Mouse (Mus musculus): ENCODE measurements around the gene Ggta1.

The Ggta1 gene

GRCm38 (mm10) chr2:35411640-35412190 is 51.3 kb downstream of the Ggta1 start:
- ChIA-PET CTCF (interaction anchor here in 3 of 4 experiments (0.6 to 1.3 kb wide), 2 partner anchors 14 kb away, joined by 3 to 6 read pairs (median 4); partner anchors contain the start of gene 4930402F06Rik (in 2 of the 3)), POLR2A (interaction anchor here in 2 of 4 experiments (0.6 to 1.9 kb wide), 4 partner anchors 10 to 501 kb away, joined by 3 to 8 read pairs (median 4); partner anchors contain the start of gene Ggta1 (in 1 of the 2))

GRCm38 (mm10) chr2:35409466-35409865 is 53.6 kb downstream of the Ggta1 start:
- POLR2A ChIA-PET: interaction anchor here in 1 of 4 experiments (1.8 kb wide), 1 partner anchor 10 kb away, joined by 5 read pairs; no protein-coding TSS in a partner anchor
- CTCF ChIA-PET: interaction anchor here in 1 of 4 experiments (1.7 kb wide), 1 partner anchor 12 kb away, joined by 12 read pairs; the partner anchor contains the start of gene 4930402F06Rik

- ChIA-PET CTCF (interaction anchor here in 2 of 4 experiments (0.5 to 1.7 kb wide), 2 partner anchors 11 to 318 kb away, joined by 3 to 12 read pairs; partner anchors contain the start of gene 4930402F06Rik (in 1 of the 2)), POLR2A (interaction anchor here in 2 of 4 experiments (0.9 to 1.8 kb wide), 4 partner anchors 8 to 17 kb away, joined by 3 to 5 read pairs (median 4); partner anchors contain the start of gene 4930402F06Rik (in 1 of the 2))
These were observed 54.5 kb downstream of the Ggta1 start for GRCm38 (mm10) chr2:35408409-35409110.

- POLR2A ChIA-PET: interaction anchor here in 2 of 4 experiments (0.6 to 1.8 kb wide), 5 partner anchors 8 to 21 kb away, joined by 3 to 5 read pairs (median 3); partner anchors contain the start of gene 4930402F06Rik (in 1 of the 2)
- CTCF ChIA-PET: interaction anchor here in 1 of 4 experiments (1.7 kb wide), 1 partner anchor 10 kb away, joined by 12 read pairs; the partner anchor contains the start of gene 4930402F06Rik
These were observed 55.2 kb downstream of the Ggta1 start for GRCm38 (mm10) chr2:35407878-35408277.

GRCm38 (mm10) chr2:35407266-35407665 is 55.8 kb downstream of the Ggta1 start:
- POLR2A ChIA-PET: interaction anchor here in 2 of 4 experiments (0.6 to 1.2 kb wide), 2 partner anchors 10 to 22 kb away, joined by 3 read pairs; no protein-coding TSS in a partner anchor
- CTCF ChIA-PET: no interaction called here

GRCm38 (mm10) chr2:35406611-35407010 is 56.4 kb downstream of the Ggta1 start:
- POLR2A ChIA-PET: no interaction called here
- CTCF ChIA-PET: no interaction called here

- ChIA-PET POLR2A (no interaction called here), CTCF (no interaction called here)
These were observed 60.6 kb downstream of the Ggta1 start for GRCm38 (mm10) chr2:35402391-35402790.

GRCm38 (mm10) chr2:35400739-35401138 is 62.3 kb downstream of the Ggta1 start:
- ChIA-PET CTCF (interaction anchor here (0.6 to 0.9 kb wide), 4 partner anchors 76 to 1707 kb away, joined by 3 read pairs; no protein-coding TSS in a partner anchor), POLR2A (interaction anchor here in 1 of 4 experiments (1.1 to 1.4 kb wide), 2 partner anchors 8 to 10 kb away, joined by 5 to 8 read pairs; no protein-coding TSS in a partner anchor)

- ChIA-PET CTCF (interaction anchor here (0.5 to 3.6 kb wide), 60 partner anchors 7 to 751 kb away, joined by 3 to 31 read pairs (median 4); partner anchors contain the start of genes Gsn (in 1 of the 4) and Stom (in 1 of the 4)), POLR2A (interaction anchor here (0.6 to 2.1 kb wide), 15 partner anchors 10 to 771 kb away, joined by 3 to 6 read pairs (median 3); partner anchors contain the start of genes Cntrl (in 1 of the 4) and Stom (in 1 of the 4))
These were observed 64.7 kb downstream of the Ggta1 start for GRCm38 (mm10) chr2:35398184-35398828.

GRCm38 (mm10) chr2:35397590-35398173 is 65.3 kb downstream of the Ggta1 start:
- CTCF ChIA-PET: interaction anchor here (0.5 to 3.6 kb wide), 74 partner anchors 8 to 916 kb away, joined by 3 to 31 read pairs (median 4); partner anchors contain the start of genes Gsn (in 1 of the 4) and Stom (in 1 of the 4)
- POLR2A ChIA-PET: interaction anchor here (0.6 to 2.1 kb wide), 19 partner anchors 11 to 1071 kb away, joined by 3 to 8 read pairs (median 3); partner anchors contain the start of gene Stom (in 1 of the 4)

- ChIA-PET POLR2A (interaction anchor here in 3 of 4 experiments (0.6 to 2.1 kb wide), 9 partner anchors 11 to 1070 kb away, joined by 3 to 8 read pairs (median 3); no protein-coding TSS in a partner anchor), CTCF (interaction anchor here (0.5 to 3.6 kb wide), 66 partner anchors 8 to 915 kb away, joined by 3 to 31 read pairs (median 4); partner anchors contain the start of genes Gsn (in 1 of the 4) and Stom (in 1 of the 4))
These were observed 65.9 kb downstream of the Ggta1 start, which contains the start of gene 4930402F06Rik for GRCm38 (mm10) chr2:35397096-35397495. Gene 4930402F06Rik, minus strand, starts transcription at chr2:35397175.

GRCm38 (mm10) chr2:35385441-35385871 is 77.6 kb downstream of the Ggta1 start:
- ChIA-PET CTCF (interaction anchor here in 2 of 4 experiments (0.6 to 1.3 kb wide), 2 partner anchors 12 to 61 kb away, joined by 3 to 4 read pairs; partner anchors contain the start of gene 4930402F06Rik (in 1 of the 2)), POLR2A (interaction anchor here in 1 of 4 experiments (0.6 to 1.1 kb wide), 3 partner anchors 9 to 121 kb away, joined by 3 to 4 read pairs (median 3); no protein-coding TSS in a partner anchor)

- POLR2A ChIA-PET: interaction anchor here in 1 of 4 experiments (0.5 to 1.7 kb wide), 5 partner anchors 18 to 109 kb away, joined by 3 to 5 read pairs (median 4); no protein-coding TSS in a partner anchor
- CTCF ChIA-PET: interaction anchor here in 2 of 4 experiments (0.5 to 1.5 kb wide), 3 partner anchors 18 to 183 kb away, joined by 3 to 4 read pairs (median 3); no protein-coding TSS in a partner anchor
These were observed 83.7 kb downstream of the Ggta1 start for GRCm38 (mm10) chr2:35379306-35379705.

- ChIA-PET POLR2A (interaction anchor here in 1 of 4 experiments (0.6 kb wide), 1 partner anchor 1357 kb away, joined by 3 read pairs; no protein-coding TSS in a partner anchor), CTCF (interaction anchor here in 2 of 4 experiments (0.5 to 1.6 kb wide), 2 partner anchors 20 to 341 kb away, joined by 3 to 5 read pairs; partner anchors contain the start of gene 4930402F06Rik (in 1 of the 2))
These were observed 85.4 kb downstream of the Ggta1 start for GRCm38 (mm10) chr2:35377600-35377999.

GRCm38 (mm10) chr2:35373003-35373402 is 90.0 kb downstream of the Ggta1 start:
- ChIA-PET CTCF (interaction anchor here (0.5 to 2.0 kb wide), 36 partner anchors 8 to 330 kb away, joined by 3 to 16 read pairs (median 3); partner anchors contain the start of genes 4930402F06Rik (in 2 of the 4) and Stom (in 1 of the 4)), POLR2A (interaction anchor here in 1 of 4 experiments (0.7 kb wide), 1 partner anchor 36 kb away, joined by 3 read pairs; the partner anchor contains the start of gene Stom)

- CTCF ChIA-PET: interaction anchor here in 1 of 4 experiments (0.6 kb wide), 1 partner anchor 1998 kb away, joined by 10 read pairs; no protein-coding TSS in a partner anchor
- POLR2A ChIA-PET: no interaction called here
These were observed 92.3 kb downstream of the Ggta1 start for GRCm38 (mm10) chr2:35370686-35371085.

- POLR2A ChIA-PET: interaction anchor here in 1 of 4 experiments (1.0 kb wide), 1 partner anchor 60 kb away, joined by 3 read pairs; no protein-coding TSS in a partner anchor
These were observed 95.4 kb downstream of the Ggta1 start, which contains the start of gene 4930568D16Rik for GRCm38 (mm10) chr2:35367629-35368028. Gene 4930568D16Rik, minus strand, starts transcription at chr2:35367729.

More at GRCm38 (mm10) chr2:35367629-35368028, 95.4 kb downstream of the Ggta1 start, which contains the start of gene 4930568D16Rik:
- CTCF ChIA-PET: interaction anchor here in 1 of 4 experiments (1.6 kb wide), 1 partner anchor 75 kb away, joined by 5 read pairs; no protein-coding TSS in a partner anchor
